ENCODE assay signal across 13 mouse cellular contexts in genomic region chr1:10852934-10853333, GRCm38 (mm10).
"Had no signal": no experiment of that assay in that cellular context is flagged by ENCODE, and none has a peak within 500 bp of the region (broad histone marks: within the 10 kb centered on the region; RNA-seq: fewer than 3 reads in every experiment).

No protein-coding gene starts in this region.

- H3K4me1 ChIP-seq: midbrain, embryonic 15.5 days; neural tube, embryonic 12.5 days; stomach, embryonic 15.5 days had no signal

- ATAC-seq: midbrain, embryonic 13.5 days; midbrain, embryonic 15.5 days had no signal

- H3K27me3 ChIP-seq: midbrain, embryonic 13.5 days; midbrain, embryonic 15.5 days; neural tube, embryonic 12.5 days; stomach, embryonic 15.5 days had no signal

- H3K4me3 ChIP-seq: midbrain, embryonic 13.5 days; midbrain, embryonic 15.5 days; neural tube, embryonic 12.5 days; stomach, embryonic 15.5 days had no signal

- H3K4me2 ChIP-seq: lung, embryonic 14.5 days; midbrain, embryonic 11.5 days; midbrain, embryonic 13.5 days; midbrain, embryonic 15.5 days; neural tube, embryonic 12.5 days; stomach, embryonic 15.5 days had no signal

- H3K36me3 ChIP-seq: midbrain, embryonic 13.5 days; midbrain, embryonic 15.5 days; neural tube, embryonic 12.5 days; stomach, embryonic 15.5 days had no signal

- H3K9me3 ChIP-seq: midbrain, embryonic 13.5 days; midbrain, embryonic 15.5 days; neural tube, embryonic 12.5 days; stomach, embryonic 15.5 days had no signal

- H3K27ac ChIP-seq: midbrain, embryonic 13.5 days; midbrain, embryonic 15.5 days; neural tube, embryonic 12.5 days; stomach, embryonic 15.5 days; stomach, postnatal 0 days had no signal

- DNase-seq: lung, adult 18-20 months; lung, embryonic 14.5 days; lung, postnatal 10 days; lung, postnatal 4 days; right cerebral cortex, postnatal 14 days; thymus, adult 2 months; thymus, postnatal 36 days had no signal

- H3K9ac ChIP-seq: lung, embryonic 14.5 days; midbrain, embryonic 13.5 days; midbrain, embryonic 15.5 days; neural tube, embryonic 12.5 days; stomach, embryonic 15.5 days had no signal
